Mouse (Mus musculus): ENCODE data around the gene Ubash3b. TPM values are rescaled to one million over a fixed set of nuclear protein-coding genes. Genes with fewer than 3 reads are reported as not detected.

Ubash3b gene
- polyA plus RNA-seq, 1 experiment from 2014 or later: 9.6 TPM

- Histone ChIP-seq H3K27me3 (ENCODE audit: control insufficient read depth, insufficient read depth, low read length) (no peaks in the 10 kb centered on the region), H3K4me2 (ENCODE audit: low read length) (no peak overlapping the region), H3K36me3 (ENCODE audit: control insufficient read depth, insufficient read depth, low read length) (no peaks in the 10 kb centered on the region), H3K9ac (ENCODE audit: low read length) (no peak overlapping the region), H3K4me3 (ENCODE audit: control insufficient read depth in 1 of 2, insufficient read depth in 1 of 2, low read depth in 1 of 2, low read length in 2 of 2) (no peak overlapping the region), H3K4me1 (ENCODE audit: control insufficient read depth in 2 of 2, insufficient read depth in 2 of 2, low read length in 2 of 2) (no peaks in the 10 kb centered on the region), H3K27ac (replicated peaks in 1 of 2; ENCODE audit: control insufficient read depth in 1 of 2, insufficient read depth in 1 of 2, low read depth in 2 of 2, low read length in 2 of 2) (no peak overlapping the region), H3K9me3 (ENCODE audit: control insufficient read depth, low read length) (no peaks in the 10 kb centered on the region)
- WGBS: 69% methylated on average over 3 of the region's 3 CpGs
- ATAC-seq (ENCODE audit: insufficient number of reproducible peaks, insufficient read depth, low FRiP score, low read depth): no peak
Measured at GRCm38 (mm10) chr9:40984313-40984712, 177.2 kb downstream of the Ubash3b start.

GRCm38 (mm10) chr9:40983758-40984157 lies 177.7 kb downstream of the Ubash3b start:
- Histone ChIP-seq H3K27ac (replicated peaks in 1 of 2; ENCODE audit: control insufficient read depth in 1 of 2, insufficient read depth in 1 of 2, low read depth in 2 of 2, low read length in 2 of 2) (no peak overlapping the region), H3K4me3 (ENCODE audit: control insufficient read depth in 1 of 2, insufficient read depth in 1 of 2, low read depth in 1 of 2, low read length in 2 of 2) (no peak overlapping the region), H3K4me2 (ENCODE audit: low read length) (no peak overlapping the region), H3K4me1 (ENCODE audit: control insufficient read depth in 2 of 2, insufficient read depth in 2 of 2, low read length in 2 of 2) (no peaks in the 10 kb centered on the region), H3K36me3 (ENCODE audit: control insufficient read depth, insufficient read depth, low read length) (no peaks in the 10 kb centered on the region), H3K27me3 (ENCODE audit: control insufficient read depth, insufficient read depth, low read length) (no peaks in the 10 kb centered on the region), H3K9ac (ENCODE audit: low read length) (no peak overlapping the region), H3K9me3 (ENCODE audit: control insufficient read depth, low read length) (no peaks in the 10 kb centered on the region)
- no peak for ATAC-seq (ENCODE audit: insufficient number of reproducible peaks, insufficient read depth, low FRiP score, low read depth)
- WGBS: 88% methylated on average over 3 of the region's 3 CpGs

DNA sequence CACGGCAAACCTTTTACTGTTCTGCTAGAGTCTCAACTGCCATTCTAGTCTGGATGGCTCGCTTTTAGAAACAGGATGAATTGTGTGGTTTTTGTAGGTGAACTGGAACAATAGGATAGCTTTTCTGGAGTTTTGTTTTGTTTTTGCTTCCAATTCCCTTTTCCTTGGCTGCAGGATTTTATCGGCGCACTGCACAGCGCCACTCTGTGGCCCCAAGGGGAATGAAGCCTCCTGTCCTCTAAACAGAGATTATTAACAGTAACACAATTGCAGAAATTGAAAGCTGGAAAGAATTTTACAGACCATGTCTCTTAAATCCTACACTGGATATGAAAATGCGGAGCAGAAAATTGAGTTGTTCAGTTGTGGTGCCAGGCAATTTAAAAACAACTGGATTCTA lies 179.0 kb downstream of the Ubash3b start:
- H3K4me2 ChIP-seq (ENCODE audit: low read length): no peak overlapping the region
- no peak overlapping the region for H3K27ac ChIP-seq (replicated peaks in 1 of 2; ENCODE audit: control insufficient read depth in 1 of 2, insufficient read depth in 1 of 2, low read depth in 2 of 2, low read length in 2 of 2)
- no peak overlapping the region for H3K9ac ChIP-seq (ENCODE audit: low read length)
- ATAC-seq (ENCODE audit: insufficient number of reproducible peaks, insufficient read depth, low FRiP score, low read depth): no peak
- WGBS: 37% methylated on average over 6 of the region's 6 CpGs
- no peaks in the 10 kb centered on the region for H3K36me3 ChIP-seq (ENCODE audit: control insufficient read depth, insufficient read depth, low read length)
- H3K27me3 ChIP-seq (ENCODE audit: control insufficient read depth, insufficient read depth, low read length): no peaks in the 10 kb centered on the region
- no peaks in the 10 kb centered on the region for H3K9me3 ChIP-seq (ENCODE audit: control insufficient read depth, low read length)
- H3K4me3 ChIP-seq (ENCODE audit: control insufficient read depth in 1 of 2, insufficient read depth in 1 of 2, low read depth in 1 of 2, low read length in 2 of 2): no peak overlapping the region
- no peaks in the 10 kb centered on the region for H3K4me1 ChIP-seq (ENCODE audit: control insufficient read depth in 2 of 2, insufficient read depth in 2 of 2, low read length in 2 of 2)

DNA sequence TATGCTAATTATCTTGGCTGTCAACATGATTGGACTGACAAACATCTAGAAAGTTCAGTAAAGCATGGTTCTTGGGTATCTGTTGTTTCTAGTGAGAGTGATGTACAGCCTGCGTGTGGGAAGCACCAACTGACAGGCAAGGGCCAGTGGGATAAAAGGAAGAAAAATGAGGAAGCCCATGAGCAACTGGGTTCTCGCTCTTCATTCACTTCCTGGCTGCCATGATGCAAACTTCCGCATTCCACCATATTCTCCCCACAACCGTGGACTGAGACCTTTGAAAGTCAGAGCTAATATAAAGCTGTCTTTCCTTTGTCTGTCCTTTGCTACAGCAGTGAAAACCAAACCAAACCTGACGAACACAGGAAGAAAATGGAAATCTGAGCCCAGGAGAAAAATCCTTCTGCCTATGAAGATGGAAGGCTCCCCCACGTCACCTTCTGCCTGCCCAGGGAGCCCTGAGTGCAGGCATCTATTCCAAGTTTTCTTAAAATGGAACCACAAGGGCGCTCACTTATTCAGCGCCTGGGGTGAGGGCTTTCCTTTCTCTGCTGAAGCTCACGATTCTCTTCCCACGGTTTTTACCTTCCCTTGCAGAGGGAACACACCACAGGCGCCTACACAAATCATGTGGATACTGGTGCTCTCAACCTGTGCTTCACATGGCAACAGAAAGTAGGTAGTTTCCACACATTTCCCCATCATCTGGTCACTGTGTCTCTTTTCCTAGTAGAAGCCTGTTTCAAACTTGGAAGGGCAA lies 187.3 kb downstream of the Ubash3b start:
- 63% methylated on average over 11 of the region's 11 CpGs for WGBS

GRCm38 (mm10) chr9:40964418-40964714 lies 197.1 kb downstream of the Ubash3b start:
- H3K27me3 ChIP-seq (ENCODE audit: control insufficient read depth, insufficient read depth, low read length): peaks cover 45% of the 10 kb centered on the region
- ATAC-seq (ENCODE audit: insufficient number of reproducible peaks, insufficient read depth, low FRiP score, low read depth): no peak
- H3K4me2 ChIP-seq (ENCODE audit: low read length): peak overlapping the region; percentile 80
- peak overlapping the region; percentile 37 to 48; a peak in 3 of 4 replicates for H3K4me3 ChIP-seq (ENCODE audit: control insufficient read depth in 1 of 2, insufficient read depth in 1 of 2, low read depth in 1 of 2, low read length in 2 of 2)
- WGBS: 20% methylated on average over 7 of the region's 7 CpGs
- peaks cover 2 to 8% of the 10 kb centered on the region in 2 experiments; a peak in 1 of 4 replicates for H3K4me1 ChIP-seq (ENCODE audit: control insufficient read depth in 2 of 2, insufficient read depth in 2 of 2, low read length in 2 of 2)
- H3K9me3 ChIP-seq (ENCODE audit: control insufficient read depth, low read length): no peaks in the 10 kb centered on the region
- no peak overlapping the region; the same call in 1 of the 2 replicates for H3K9ac ChIP-seq (ENCODE audit: low read length)
- no peaks in the 10 kb centered on the region for H3K36me3 ChIP-seq (ENCODE audit: control insufficient read depth, insufficient read depth, low read length)
- no peak overlapping the region for H3K27ac ChIP-seq (replicated peaks in 1 of 2; ENCODE audit: control insufficient read depth in 1 of 2, insufficient read depth in 1 of 2, low read depth in 2 of 2, low read length in 2 of 2)

More for the DNA sequence above, 187.3 kb downstream of the Ubash3b start:
- ATAC-seq (ENCODE audit: insufficient number of reproducible peaks, insufficient read depth, low FRiP score, low read depth): no peak
- no peak overlapping the region for H3K4me3 ChIP-seq (ENCODE audit: control insufficient read depth in 1 of 2, insufficient read depth in 1 of 2, low read depth in 1 of 2, low read length in 2 of 2)
- no peak overlapping the region for H3K4me2 ChIP-seq (ENCODE audit: low read length)
- H3K9ac ChIP-seq (ENCODE audit: low read length): no peak overlapping the region
- H3K27me3 ChIP-seq (ENCODE audit: control insufficient read depth, insufficient read depth, low read length): no peaks in the 10 kb centered on the region; the same call in 1 of the 2 replicates
- no peaks in the 10 kb centered on the region for H3K9me3 ChIP-seq (ENCODE audit: control insufficient read depth, low read length)
- H3K4me1 ChIP-seq (ENCODE audit: control insufficient read depth in 2 of 2, insufficient read depth in 2 of 2, low read length in 2 of 2): no peaks in the 10 kb centered on the region
- H3K27ac ChIP-seq (replicated peaks in 1 of 2; ENCODE audit: control insufficient read depth in 1 of 2, insufficient read depth in 1 of 2, low read depth in 2 of 2, low read length in 2 of 2): no peak overlapping the region
- no peaks in the 10 kb centered on the region for H3K36me3 ChIP-seq (ENCODE audit: control insufficient read depth, insufficient read depth, low read length)

DNA sequence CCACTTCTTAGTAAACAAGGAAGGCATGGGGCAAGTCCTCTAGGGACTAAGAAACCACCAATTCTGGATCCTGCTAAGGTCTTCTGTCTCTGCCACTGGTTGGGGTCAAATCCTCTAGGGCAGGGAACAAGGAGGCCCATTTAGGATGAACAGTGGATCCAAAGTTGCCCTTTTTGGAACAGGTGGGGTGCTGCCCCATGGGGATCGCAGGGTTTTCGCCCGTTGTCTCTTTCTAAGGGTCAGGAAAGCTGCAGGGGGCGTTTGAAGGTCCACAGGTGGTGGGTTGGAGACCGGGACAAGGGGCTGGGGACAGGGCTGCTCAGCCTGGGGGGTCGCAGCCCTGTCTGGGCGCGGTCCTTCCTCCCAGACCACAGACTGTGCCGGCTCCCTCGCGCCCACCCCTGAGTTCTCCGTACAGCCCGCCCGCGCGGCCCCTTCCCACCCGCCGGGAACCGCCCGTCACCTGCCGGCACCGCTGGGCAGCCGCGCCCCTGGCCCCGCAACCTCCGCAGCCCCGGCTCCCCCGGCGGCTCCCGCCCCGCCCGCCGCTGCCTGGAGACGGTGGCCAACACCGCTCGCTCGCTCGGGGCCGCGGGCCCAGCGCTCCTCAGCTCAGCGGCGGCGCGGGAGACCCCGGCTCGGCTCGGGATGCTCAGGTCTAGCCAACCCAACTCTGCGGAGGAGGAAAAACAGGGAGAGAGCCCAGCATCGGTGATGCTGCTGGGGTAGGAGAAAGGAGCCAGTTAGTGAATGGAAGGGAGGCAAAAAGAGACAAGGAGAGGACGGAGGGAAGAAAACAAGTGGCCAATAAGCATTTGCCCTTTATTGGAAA lies 197.7 kb downstream of the Ubash3b start, which contains the start of gene Jhy:
Gene Jhy, minus strand, starts transcription at position 533 of the 832 bp plus-strand sequence.
- peak within 1 kb of the TSS; percentile 57; the same call in 1 of the 2 replicates for H3K9ac ChIP-seq (ENCODE audit: low read length)
- H3K27ac ChIP-seq (replicated peaks in 1 of 2; ENCODE audit: control insufficient read depth in 1 of 2, insufficient read depth in 1 of 2, low read depth in 2 of 2, low read length in 2 of 2): no peak within 1 kb of the TSS
- peak within 1 kb of the TSS; percentile 80 for H3K4me2 ChIP-seq (ENCODE audit: low read length)
- peak within 1 kb of the TSS; percentile 37 to 48 for H3K4me3 ChIP-seq (ENCODE audit: control insufficient read depth in 1 of 2, insufficient read depth in 1 of 2, low read depth in 1 of 2, low read length in 2 of 2)
- no peak for ATAC-seq (ENCODE audit: insufficient number of reproducible peaks, insufficient read depth, low FRiP score, low read depth)
- H3K9me3 ChIP-seq (ENCODE audit: control insufficient read depth, low read length): no peaks in the 10 kb centered on the region
- 1% methylated on average over 50 of the region's 51 CpGs for WGBS
- H3K27me3 ChIP-seq (ENCODE audit: control insufficient read depth, insufficient read depth, low read length): peaks cover 45% of the 10 kb centered on the region
- no peaks in the 10 kb centered on the region for H3K36me3 ChIP-seq (ENCODE audit: control insufficient read depth, insufficient read depth, low read length)
- H3K4me1 ChIP-seq (ENCODE audit: control insufficient read depth in 2 of 2, insufficient read depth in 2 of 2, low read length in 2 of 2): peaks cover 2 to 8% of the 10 kb centered on the region in 2 experiments; a peak in 1 of 4 replicates

GRCm38 (mm10) chr9:40961401-40961800 lies 200.1 kb downstream of the Ubash3b start:
- Histone ChIP-seq H3K4me3 (ENCODE audit: control insufficient read depth in 1 of 2, insufficient read depth in 1 of 2, low read depth in 1 of 2, low read length in 2 of 2) (no peak overlapping the region), H3K27ac (replicated peaks in 1 of 2; ENCODE audit: control insufficient read depth in 1 of 2, insufficient read depth in 1 of 2, low read depth in 2 of 2, low read length in 2 of 2) (no peak overlapping the region), H3K36me3 (ENCODE audit: control insufficient read depth, insufficient read depth, low read length) (no peaks in the 10 kb centered on the region), H3K9ac (ENCODE audit: low read length) (no peak overlapping the region), H3K27me3 (ENCODE audit: control insufficient read depth, insufficient read depth, low read length) (peaks cover 49% of the 10 kb centered on the region), H3K9me3 (ENCODE audit: control insufficient read depth, low read length) (peaks cover 3% of the 10 kb centered on the region; the same call in 1 of the 2 replicates), H3K4me1 (ENCODE audit: control insufficient read depth in 2 of 2, insufficient read depth in 2 of 2, low read length in 2 of 2) (peaks cover 2 to 8% of the 10 kb centered on the region in 2 experiments; a peak in 1 of 4 replicates), H3K4me2 (ENCODE audit: low read length) (no peak overlapping the region)
- WGBS: 78% methylated on average over 3 of the region's 3 CpGs
- no peak for ATAC-seq (ENCODE audit: insufficient number of reproducible peaks, insufficient read depth, low FRiP score, low read depth)
